Mouse (Mus musculus) C2C12 (cell line): ENCODE results near the gene Camk2d. TPM values are rescaled to one million over a fixed set of nuclear protein-coding genes. Genes with fewer than 3 reads are reported as not detected.

ENCODE experiments used
- H3K27me3 ChIP-seq: one replicate; pipeline ENCODE4 v1.6.1; 2011; ENCODE audit not compliant: control insufficient read depth, insufficient read depth, insufficient read length
- H3K36me3 ChIP-seq: one replicate; pipeline ENCODE4 v1.6.1; 2011; ENCODE audit not compliant: control insufficient read depth, insufficient read depth
- H3K4me3 ChIP-seq: one replicate; pipeline ENCODE4 v1.5.1; 2011; ENCODE audit warnings: mild to moderate bottlenecking, control low read depth; ENCODE audit not compliant: poor library complexity, insufficient read depth, severe bottlenecking
- H3K79me2 ChIP-seq: one replicate; pipeline ENCODE4 v1.6.1; 2011; ENCODE audit not compliant: control insufficient read depth, insufficient read depth
- H3K79me3 ChIP-seq: one replicate; pipeline ENCODE4 v1.6.1; 2011; ENCODE audit warnings: low read depth, control low read depth
- H3ac ChIP-seq: one replicate; pipeline ENCODE3; 2011; ENCODE audit warnings: low read depth; ENCODE audit not compliant: control insufficient read depth, insufficient read length
- CEBPB ChIP-seq: IDR thresholded peaks from one replicate; pipeline ENCODE4 v1.6.1; 2011; ENCODE audit warnings: low read depth, mild to moderate bottlenecking, control low read depth, moderate library complexity
- CTCF ChIP-seq: IDR thresholded peaks from one replicate; pipeline ENCODE4 v1.5.1; 2011; ENCODE audit not compliant: control insufficient read depth, insufficient read depth, insufficient read length
- FOSL1 ChIP-seq: IDR thresholded peaks from one replicate; pipeline ENCODE4 v1.8.0; 2011; ENCODE audit warnings: mild to moderate bottlenecking, low read length; ENCODE audit not compliant: poor library complexity, insufficient read depth, severe bottlenecking
- MAX ChIP-seq: IDR thresholded peaks from one replicate; pipeline ENCODE4 v1.6.1; 2011; ENCODE audit warnings: mild to moderate bottlenecking, control low read depth
- MYOD1 ChIP-seq: IDR thresholded peaks from one replicate; pipeline ENCODE4 v1.6.1; 2011; ENCODE audit warnings: low read depth; ENCODE audit not compliant: control insufficient read depth, insufficient read length
- MYOG ChIP-seq: IDR thresholded peaks from one replicate; pipeline ENCODE4 v1.6.1; 2011; ENCODE audit not compliant: control insufficient read depth, insufficient read length; ENCODE audit errors: extremely low read depth
- USF1 ChIP-seq: IDR thresholded peaks from one replicate; pipeline ENCODE4 v1.6.1; 2011; ENCODE audit warnings: low read depth, mild to moderate bottlenecking, control low read depth, moderate library complexity
- long read RNA-seq, 2 experiments: library from polyadenylated mRNA; unstranded; transcript quantifications; one replicate each; pipeline ENCODE4 v2.0.0; 2019 to 2020
- polyA plus RNA-seq: library from polyadenylated mRNA; unstranded; fragments of >200 nt; fragmentation: generic; extraction: Trizol; gene quantifications from one replicate; pipeline ENCODE4 v1.2.1, GENCODE M21; 2012; ENCODE audit warnings: missing spikeins

Gene Camk2d
- polyA plus RNA-seq: 23.5 TPM
- long read RNA-seq, experiment 1, full-length matches to known transcripts: 29 of 38 reads
- long read RNA-seq, experiment 1, partial matches to known transcripts: 2 of 38 reads
- long read RNA-seq, experiment 1, other reads (novel, unspliced or antisense): 7 of 38 reads
- long read RNA-seq, experiment 2, full-length matches to known transcripts: 535 of 640 reads
- long read RNA-seq, experiment 2, partial matches to known transcripts: 18 of 640 reads
- long read RNA-seq, experiment 2, other reads (novel, unspliced or antisense): 87 of 640 reads

- Histone ChIP-seq H3ac (peak within 1 kb of the TSS; percentile 90), H3K4me3 (peak within 1 kb of the TSS; percentile 82), H3K79me2 (peaks cover 41% of the 10 kb centered on the region), H3K36me3 (peaks cover 15% of the 10 kb centered on the region), H3K27me3 (no peaks in the 10 kb centered on the region), H3K79me3 (peaks cover 35% of the 10 kb centered on the region)
- TF ChIP-seq CTCF (no peak), MAX (peak; percentile 57), USF1 (peak; percentile 100), FOSL1 (no peak)
These were observed at the start of gene Camk2d for GRCm38 (mm10) chr3:126596086-126596485. TSS of gene Camk2d (plus strand) at chr3:126596302.

- no peak for TF ChIP-seq MYOG
- no peak for TF ChIP-seq MAX
- no peak for TF ChIP-seq FOSL1
- no peak for TF ChIP-seq CEBPB
- no peak for TF ChIP-seq USF1
- no peak for TF ChIP-seq CTCF
- no peak for TF ChIP-seq MYOD1
- Histone ChIP-seq H3K79me3 (no peaks in the 10 kb centered on the region), H3K36me3 (no peaks in the 10 kb centered on the region)
These were observed 48.2 kb upstream of the Camk2d start for GRCm38 (mm10) chr3:126547941-126548340.

GRCm38 (mm10) chr3:126563646-126564045, 32.5 kb upstream of the Camk2d start:
- Histone ChIP-seq H3K27me3 (no peaks in the 10 kb centered on the region), H3ac (no peak overlapping the region), H3K4me3 (no peak overlapping the region), H3K79me2 (no peaks in the 10 kb centered on the region), H3K79me3 (no peaks in the 10 kb centered on the region), H3K36me3 (no peaks in the 10 kb centered on the region)
- TF ChIP-seq MYOG: no peak
- TF ChIP-seq MYOD1: peak; percentile 55
- no peak for TF ChIP-seq CTCF
- no peak for TF ChIP-seq USF1
- TF ChIP-seq FOSL1: no peak
- no peak for TF ChIP-seq MAX
- TF ChIP-seq CEBPB: no peak

More at GRCm38 (mm10) chr3:126547941-126548340, 48.2 kb upstream of the Camk2d start:
- Histone ChIP-seq H3K79me2 (no peaks in the 10 kb centered on the region), H3K4me3 (no peak overlapping the region), H3ac (no peak overlapping the region), H3K27me3 (no peaks in the 10 kb centered on the region)

- no peaks in the 10 kb centered on the region for H3K79me2 ChIP-seq
- no peak overlapping the region for H3K4me3 ChIP-seq
- no peaks in the 10 kb centered on the region for H3K27me3 ChIP-seq
- H3ac ChIP-seq: no peak overlapping the region
- TF ChIP-seq MYOD1 (peak; percentile 21), USF1 (no peak), CEBPB (no peak), FOSL1 (peak; percentile 93), MYOG (no peak), CTCF (no peak)
- H3K36me3 ChIP-seq: no peaks in the 10 kb centered on the region
- H3K79me3 ChIP-seq: no peaks in the 10 kb centered on the region
These were observed 25.5 kb upstream of the Camk2d start for GRCm38 (mm10) chr3:126570628-126571027.

- H3K36me3 ChIP-seq: no peaks in the 10 kb centered on the region
- H3K4me3 ChIP-seq: no peak overlapping the region
- H3K27me3 ChIP-seq: no peaks in the 10 kb centered on the region
- no peaks in the 10 kb centered on the region for H3K79me2 ChIP-seq
- TF ChIP-seq MAX (no peak), USF1 (no peak), MYOG (no peak), FOSL1 (no peak), CTCF (no peak), MYOD1 (no peak), CEBPB (no peak)
- H3ac ChIP-seq: no peak overlapping the region
- no peaks in the 10 kb centered on the region for H3K79me3 ChIP-seq
These were observed 23.2 kb upstream of the Camk2d start for GRCm38 (mm10) chr3:126572915-126573314.

GRCm38 (mm10) chr3:126575927-126576326, 20.2 kb upstream of the Camk2d start:
- H3ac ChIP-seq: no peak overlapping the region
- H3K27me3 ChIP-seq: no peaks in the 10 kb centered on the region
- TF ChIP-seq FOSL1 (no peak), MYOG (no peak), CTCF (no peak), CEBPB (no peak), MYOD1 (no peak), MAX (no peak), USF1 (no peak)
- H3K36me3 ChIP-seq: no peaks in the 10 kb centered on the region
- H3K79me2 ChIP-seq: no peaks in the 10 kb centered on the region
- H3K79me3 ChIP-seq: no peaks in the 10 kb centered on the region
- H3K4me3 ChIP-seq: no peak overlapping the region
